Mouse (Mus musculus) limb, embryonic 14.5 days (tissue): ENCODE data around the gene D17Wsu92e. TPM values are rescaled to one million over a fixed set of nuclear protein-coding genes. Genes with fewer than 3 reads are reported as not detected.
A peak's percentile ranks its signal among the peaks of the same experiment; 100 is the strongest.

Experiments used
- ATAC-seq: fragments of 200-750 bp; cut with Nextera tagmentation; 2 replicates; pipeline ENCODE4 v1.8.0; 2017; ENCODE audit warnings: low read depth, moderate number of reproducible peaks, moderate TSS enrichment; ENCODE audit not compliant: low FRiP score
- DNase-seq: peaks from one replicate; pipeline ENCODE4 v3.0.0-alpha.2; 2015; ENCODE audit warnings: low spot score
- H3K27ac ChIP-seq: fragments of 300-500 bp; sonication (generic); replicated peaks from 2 replicates; pipeline ENCODE4 v1.5.1; 2014; ENCODE audit warnings: low read depth, mild to moderate bottlenecking, low read length, moderate library complexity, mixed read lengths
- H3K27me3 ChIP-seq: fragments of 300-500 bp; sonication (generic); 2 replicates; pipeline ENCODE4 v1.6.1; 2014; ENCODE audit warnings: low read length, mixed read lengths; ENCODE audit not compliant: control insufficient read depth, insufficient read depth
- H3K36me3 ChIP-seq: fragments of 300-500 bp; sonication (generic); 2 replicates; pipeline ENCODE4 v1.6.1; 2014; ENCODE audit warnings: mild to moderate bottlenecking, low read length, moderate library complexity, mixed read lengths; ENCODE audit not compliant: control insufficient read depth, insufficient read depth
- H3K4me1 ChIP-seq: fragments of 300-500 bp; sonication (generic); 2 replicates; pipeline ENCODE4 v1.6.1; 2014; ENCODE audit warnings: antibody characterized with exemption, low read length, mixed read lengths; ENCODE audit not compliant: control insufficient read depth, insufficient read depth
- H3K4me2 ChIP-seq: fragments of 300-500 bp; sonication (generic); replicated peaks from 2 replicates; pipeline ENCODE4 v1.6.1; 2014; ENCODE audit warnings: low read depth, mild to moderate bottlenecking, low read length, moderate library complexity; ENCODE audit not compliant: severe bottlenecking
- H3K4me3 ChIP-seq: fragments of 300-500 bp; sonication (generic); replicated peaks from 2 replicates; pipeline ENCODE4 v1.5.1; 2014; ENCODE audit warnings: low read length
- H3K9ac ChIP-seq: fragments of 300-500 bp; sonication (generic); 2 replicates; pipeline ENCODE4 v1.6.1; 2014; ENCODE audit warnings: mild to moderate bottlenecking, low read depth, low read length, moderate library complexity; ENCODE audit not compliant: severe bottlenecking
- H3K9me3 ChIP-seq: fragments of 300-500 bp; sonication (generic); 2 replicates; pipeline ENCODE4 v1.6.1; 2016; ENCODE audit warnings: low read length; ENCODE audit not compliant: control insufficient read depth
- POLR2A ChIP-seq: fragments of 200-500 bp; IDR thresholded peaks from 2 replicates; pipeline ENCODE4 v1.8.0; 2012; ENCODE audit warnings: inconsistent platforms, mild to moderate bottlenecking, moderate library complexity, borderline replicate concordance; ENCODE audit not compliant: insufficient read depth, insufficient read length; ENCODE audit errors: extremely low read depth
- WGBS: fragments of 180-500 bp; shearing (Covaris S2); extraction: QIAGEN DNeasy Blood & Tissue Kit; methylation state at CpG from one replicate; pipeline ENCODE4 v1.1.7; 2014; 5-methylcytosine and 5-hydroxymethylcytosine counted together
- polyA plus RNA-seq, 2 experiments: library from polyadenylated mRNA; depleted of rRNA in 1 of 2; stranded (reverse) in 1 of 2; unstranded in 1 of 2; fragments of >200 nt; fragmentation: Nextera tagmentation in 1 of 2; extraction: Ambion mirVana in 1 of 2; gene quantifications; 2 replicates each; pipeline versions ENCODE4 v1.2.1 to v1.2.3; 2012 to 2014

The D17Wsu92e gene
- polyA plus RNA-seq, 2 experiments = 20.3 to 60.1 TPM

GRCm38 (mm10) chr17:27799771-27800584 lies 20.5 kb downstream of the D17Wsu92e start:
- no peaks in the 10 kb centered on the region for H3K27me3 ChIP-seq
- peak overlapping the region; percentile 92 for H3K27ac ChIP-seq
- H3K4me1 ChIP-seq = peaks cover 51% of the 10 kb centered on the region
- H3K36me3 ChIP-seq = no peaks in the 10 kb centered on the region
- no peaks in the 10 kb centered on the region for H3K9me3 ChIP-seq
- H3K4me3 ChIP-seq = no peak overlapping the region
- peak overlapping the region; percentile 32 for H3K4me2 ChIP-seq
- DNase-seq (peak; percentile 79), ATAC-seq (peak; percentile 87)
- 6% methylated on average over 16 of the region's 16 CpGs for WGBS
- TF ChIP-seq POLR2A = no peak
- peak overlapping the region; percentile 43 for H3K9ac ChIP-seq

DNA sequence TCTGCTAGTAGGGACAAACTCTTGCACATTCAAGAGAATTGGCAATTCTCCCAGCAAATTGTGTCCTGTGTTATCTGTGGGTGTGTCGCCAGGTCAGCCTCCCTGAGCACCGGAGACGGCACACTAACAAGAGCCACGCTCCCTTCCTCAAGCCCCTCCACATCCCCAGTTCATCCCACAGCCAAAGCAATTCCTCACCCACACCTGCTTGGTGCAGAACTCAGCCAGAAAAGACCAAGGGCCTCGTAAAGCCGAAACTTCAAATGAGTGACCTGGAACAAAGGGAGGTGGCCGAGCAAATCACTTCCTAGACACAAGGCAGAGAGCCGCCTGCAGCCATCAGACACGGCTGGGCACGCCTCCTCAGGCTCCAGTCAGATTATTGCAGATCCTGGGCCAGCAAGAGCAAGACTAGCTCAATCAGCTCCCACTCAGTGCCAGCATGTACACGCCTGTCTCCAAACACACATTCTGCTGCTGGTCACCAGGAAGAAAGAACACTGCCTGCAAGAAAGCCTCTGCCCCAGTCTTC lies 23.0 kb downstream of the D17Wsu92e start:
- DNase-seq (no peak), ATAC-seq (no peak)
- Histone ChIP-seq H3K27me3 (no peaks in the 10 kb centered on the region), H3K9me3 (no peaks in the 10 kb centered on the region), H3K4me2 (peak overlapping the region; percentile 38), H3K27ac (peak overlapping the region; percentile 76), H3K36me3 (0 out of 2 replicates have a peak, but pooled peaks cover 6% of the 10 kb centered on the region), H3K4me3 (peak overlapping the region; percentile 13; the same call in 1 of the 2 replicates), H3K9ac (peak overlapping the region; percentile 16; the same call in 1 of the 2 replicates), H3K4me1 (peaks cover 51% of the 10 kb centered on the region)
- TF ChIP-seq POLR2A = no peak
- 8% methylated on average over 11 of the region's 11 CpGs for WGBS

- Histone ChIP-seq H3K9ac (peak overlapping the region; percentile 16; the same call in 1 of the 2 replicates), H3K4me2 (peak overlapping the region; percentile 38), H3K27ac (peak overlapping the region; percentile 76), H3K4me3 (peak overlapping the region; percentile 13; the same call in 1 of the 2 replicates), H3K4me1 (peaks cover 51% of the 10 kb centered on the region), H3K36me3 (0 out of 2 replicates have a peak, but pooled peaks cover 6% of the 10 kb centered on the region), H3K9me3 (no peaks in the 10 kb centered on the region), H3K27me3 (no peaks in the 10 kb centered on the region)
- peak; percentile 88 for DNase-seq
- ATAC-seq = peak; percentile 84
- no peak for TF ChIP-seq POLR2A
- 21% methylated on average over 6 of the region's 6 CpGs for WGBS
Observed at GRCm38 (mm10) chr17:27796780-27797179, 23.7 kb downstream of the D17Wsu92e start.

DNA sequence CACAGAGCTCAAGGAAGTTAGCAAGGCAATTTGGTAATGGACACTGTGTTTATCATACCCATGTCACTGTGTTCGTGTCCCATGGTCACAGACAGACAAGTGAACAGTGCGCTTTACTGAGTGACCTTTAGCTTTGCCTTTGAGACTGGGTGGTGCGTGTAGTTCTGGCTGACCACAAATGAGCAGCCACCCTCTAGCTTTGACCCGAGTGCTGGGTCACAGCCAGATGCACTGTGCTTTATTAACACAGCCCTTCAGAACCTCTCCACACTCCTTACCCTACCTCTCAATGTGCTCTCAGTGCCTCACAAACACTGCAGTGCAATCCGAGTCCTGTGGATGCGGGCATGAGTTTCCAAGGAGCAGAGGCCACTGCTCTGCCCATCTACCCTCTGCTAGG lies 27.3 kb downstream of the D17Wsu92e start:
- no peak overlapping the region for H3K27ac ChIP-seq
- DNase-seq (no peak), ATAC-seq (no peak)
- peaks cover 30% of the 10 kb centered on the region for H3K4me1 ChIP-seq
- peaks cover 26% of the 10 kb centered on the region; the same call in 1 of the 2 replicates for H3K36me3 ChIP-seq
- no peak for TF ChIP-seq POLR2A
- H3K4me3 ChIP-seq = no peak overlapping the region
- 85% methylated on average over 6 of the region's 6 CpGs for WGBS
- H3K9ac ChIP-seq = no peak overlapping the region
- H3K9me3 ChIP-seq = no peaks in the 10 kb centered on the region
- no peaks in the 10 kb centered on the region for H3K27me3 ChIP-seq
- no peak overlapping the region for H3K4me2 ChIP-seq

GRCm38 (mm10) chr17:27792516-27792915 lies 27.9 kb downstream of the D17Wsu92e start:
- DNase-seq (no peak), ATAC-seq (no peak)
- H3K4me2 ChIP-seq = no peak overlapping the region
- H3K27me3 ChIP-seq = no peaks in the 10 kb centered on the region
- no peak overlapping the region for H3K27ac ChIP-seq
- no peaks in the 10 kb centered on the region for H3K9me3 ChIP-seq
- no peak overlapping the region for H3K9ac ChIP-seq
- peaks cover 26% of the 10 kb centered on the region; the same call in 1 of the 2 replicates for H3K36me3 ChIP-seq
- peaks cover 23% of the 10 kb centered on the region for H3K4me1 ChIP-seq
- TF ChIP-seq POLR2A = no peak
- no peak overlapping the region for H3K4me3 ChIP-seq
- WGBS = 63% methylated on average over 4 of the region's 4 CpGs
